Mouse (Mus musculus) midbrain, embryonic 10.5 days (tissue): ENCODE results near the gene Shprh. TPM values are rescaled to one million over a fixed set of nuclear protein-coding genes. Genes with fewer than 3 reads are reported as not detected.

ENCODE experiments used
- DNase-seq: peaks from one replicate; pipeline ENCODE4 v3.0.0-alpha.2; 2017; ENCODE audit warnings: low spot score
- H3K27ac ChIP-seq: fragments of 300-500 bp; sonication (generic); replicated peaks from 2 replicates; pipeline ENCODE4 v1.5.1; 2016; ENCODE audit warnings: mild to moderate bottlenecking
- H3K27me3 ChIP-seq: fragments of 300-500 bp; sonication (generic); 2 replicates; pipeline ENCODE4 v1.6.1; 2016; ENCODE audit warnings: low read depth, mild to moderate bottlenecking; ENCODE audit not compliant: poor library complexity, severe bottlenecking
- H3K36me3 ChIP-seq: fragments of 300-500 bp; sonication (generic); 2 replicates; pipeline ENCODE4 v1.6.1; 2016; ENCODE audit warnings: mild to moderate bottlenecking, moderate library complexity
- H3K4me1 ChIP-seq: fragments of 300-500 bp; sonication (generic); 2 replicates; pipeline ENCODE4 v1.6.1; 2016
- H3K4me3 ChIP-seq: fragments of 300-500 bp; sonication (generic); 2 replicates; pipeline ENCODE4 v1.5.1; 2016; ENCODE audit warnings: mild to moderate bottlenecking, moderate library complexity
- H3K9me3 ChIP-seq: fragments of 300-500 bp; sonication (generic); replicated peaks from 2 replicates; pipeline ENCODE4 v1.6.1; 2016; ENCODE audit warnings: mild to moderate bottlenecking
- WGBS: fragments of 180-500 bp; shearing (Covaris S2); methylation state at CpG from one replicate; pipeline ENCODE4 v1.1.7; 2016; 5-methylcytosine and 5-hydroxymethylcytosine counted together
- polyA plus RNA-seq: library from polyadenylated mRNA; unstranded; fragments of >200 nt; fragmentation: Nextera tagmentation; extraction: Ambion mirVana; gene quantifications from 2 replicates; pipeline ENCODE4 v1.2.1, GENCODE M21; 2016

Shprh gene
- polyA plus RNA-seq = 17.5 and 22.2 TPM in 2 replicates

- H3K36me3 ChIP-seq = peaks cover 25% of the 10 kb centered on the region
- peaks cover 17% of the 10 kb centered on the region for H3K4me1 ChIP-seq
- peak; percentile 98 for DNase-seq
- no peaks in the 10 kb centered on the region for H3K9me3 ChIP-seq
- H3K4me3 ChIP-seq = peak within 1 kb of the TSS; percentile 98
- H3K27me3 ChIP-seq = no peaks in the 10 kb centered on the region
- 2% methylated on average over 59 of the region's 60 CpGs for WGBS
- H3K27ac ChIP-seq = peak within 1 kb of the TSS; percentile 90
These were observed at the start of gene Shprh for GRCm38 (mm10) chr10:11148884-11149741. Shprh (plus strand) TSS chr10:11149427.

- no peak for DNase-seq
- Histone ChIP-seq H3K4me1 (no peaks in the 10 kb centered on the region), H3K9me3 (no peaks in the 10 kb centered on the region), H3K27me3 (no peaks in the 10 kb centered on the region), H3K4me3 (no peak overlapping the region), H3K27ac (no peak overlapping the region), H3K36me3 (no peaks in the 10 kb centered on the region)
- 90% methylated on average over 2 of the region's 2 CpGs for WGBS
These were observed 27.4 kb upstream of the Shprh start for GRCm38 (mm10) chr10:11121781-11122180.

- peaks cover 9% of the 10 kb centered on the region for H3K4me1 ChIP-seq
- no peak overlapping the region for H3K4me3 ChIP-seq
- no peak for DNase-seq
- H3K9me3 ChIP-seq = no peaks in the 10 kb centered on the region
- H3K36me3 ChIP-seq = no peaks in the 10 kb centered on the region
- no peak overlapping the region for H3K27ac ChIP-seq
- H3K27me3 ChIP-seq = no peaks in the 10 kb centered on the region
These were observed 3.6 kb upstream of the Shprh start for GRCm38 (mm10) chr10:11145580-11145979.

DNA sequence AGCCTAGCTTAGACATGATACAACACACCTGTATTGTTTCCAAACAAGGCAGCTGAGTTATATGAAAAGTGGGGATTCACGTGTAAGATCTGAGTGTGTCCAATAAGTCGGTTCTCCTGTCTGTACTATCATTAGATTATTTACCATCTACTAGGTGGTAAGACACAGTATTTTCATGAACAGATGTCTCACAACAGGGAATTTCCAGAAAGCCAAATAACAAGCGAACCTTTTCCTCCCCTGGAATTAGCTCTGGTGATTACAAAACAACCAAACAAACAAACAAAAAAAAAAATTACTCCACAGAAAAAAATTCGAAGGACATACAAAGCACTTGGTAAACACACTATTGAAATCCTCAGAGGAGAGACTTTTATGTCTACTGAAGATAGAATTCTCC is 781 bp upstream of the Shprh start:
- H3K9me3 ChIP-seq = no peaks in the 10 kb centered on the region
- peaks cover 17% of the 10 kb centered on the region for H3K4me1 ChIP-seq
- H3K4me3 ChIP-seq = no peak overlapping the region
- no peak overlapping the region for H3K27ac ChIP-seq
- DNase-seq = no peak
- H3K27me3 ChIP-seq = no peaks in the 10 kb centered on the region
- H3K36me3 ChIP-seq = peaks cover 21% of the 10 kb centered on the region
- WGBS = 90% methylated on average over 4 of the region's 4 CpGs

DNA sequence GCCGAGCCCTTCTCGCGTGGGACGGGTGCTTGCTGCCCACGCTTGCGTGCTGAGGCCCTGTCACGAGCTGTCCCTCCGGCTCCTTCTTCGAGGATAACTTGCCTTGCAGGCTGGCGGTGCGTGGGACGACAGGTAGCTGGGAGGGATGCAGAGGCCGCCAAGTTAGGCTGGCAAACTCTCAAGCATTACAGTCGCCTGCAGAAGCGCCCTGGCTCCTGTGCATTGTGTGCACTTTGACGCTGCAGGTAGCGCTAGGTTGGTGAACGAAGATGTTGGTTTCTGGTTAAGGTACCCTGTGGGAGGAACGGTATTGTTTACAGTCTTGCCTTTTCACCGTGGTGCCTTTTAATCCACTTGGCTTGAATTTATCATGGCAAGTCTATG is 507 bp downstream of the Shprh start:
- no peak for DNase-seq
- no peaks in the 10 kb centered on the region for H3K27me3 ChIP-seq
- peak overlapping the region; percentile 90 for H3K27ac ChIP-seq
- WGBS = under 1% methylated on average over 20 of the region's 20 CpGs
- H3K4me3 ChIP-seq = peak overlapping the region; percentile 98
- H3K36me3 ChIP-seq = peaks cover 32% of the 10 kb centered on the region
- H3K4me1 ChIP-seq = peaks cover 17% of the 10 kb centered on the region
- no peaks in the 10 kb centered on the region for H3K9me3 ChIP-seq

DNA sequence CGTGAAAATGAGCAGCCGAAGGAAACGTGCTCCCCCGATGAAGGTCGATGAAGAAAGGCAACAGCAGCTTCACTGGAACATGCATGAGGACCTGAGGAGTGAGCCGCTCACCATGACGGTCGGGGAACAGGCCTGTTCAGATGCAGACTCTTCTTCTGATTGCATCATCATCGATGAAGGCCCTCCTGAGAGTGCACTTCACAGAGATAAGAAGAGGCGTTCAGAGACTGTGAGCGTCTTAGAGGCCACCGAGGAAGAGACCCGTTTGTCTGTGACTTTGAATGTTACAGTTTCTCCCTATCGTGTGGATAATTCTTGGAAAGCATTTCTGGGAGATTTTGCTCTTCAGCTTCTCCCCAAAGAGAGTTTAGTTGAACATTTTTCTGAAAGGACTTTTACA is 2.4 kb downstream of the Shprh start:
- no peak overlapping the region for H3K4me3 ChIP-seq
- WGBS = 93% methylated on average over 14 of the region's 14 CpGs

DNA sequence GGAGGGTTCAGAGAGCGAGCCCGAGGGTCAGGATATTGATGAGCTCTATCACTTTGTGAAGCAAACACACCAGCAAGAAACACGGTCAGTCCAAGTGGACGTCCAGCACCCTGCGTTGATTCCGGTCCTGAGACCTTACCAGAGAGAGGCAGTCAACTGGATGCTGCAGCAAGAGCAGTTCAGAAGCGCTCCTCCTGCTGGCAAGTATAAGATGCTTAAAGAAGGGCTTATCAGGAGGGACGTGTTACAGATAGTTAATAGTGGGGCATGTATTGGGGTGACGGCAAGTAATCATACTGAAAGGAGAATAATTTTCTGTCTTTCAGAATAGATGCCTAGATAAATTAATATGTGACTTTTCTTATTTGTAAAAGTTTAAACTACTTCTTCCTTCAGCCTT is 7.8 kb downstream of the Shprh start:
- H3K9me3 ChIP-seq = no peaks in the 10 kb centered on the region
- 89% methylated on average over 9 of the region's 9 CpGs for WGBS
- no peak overlapping the region for H3K27ac ChIP-seq
- H3K4me1 ChIP-seq = no peaks in the 10 kb centered on the region; the same call in 1 of the 2 replicates
- no peak overlapping the region for H3K4me3 ChIP-seq
- H3K27me3 ChIP-seq = no peaks in the 10 kb centered on the region
- peaks cover 96% of the 10 kb centered on the region for H3K36me3 ChIP-seq
- no peak for DNase-seq

More for the DNA sequence above, 2.4 kb downstream of the Shprh start:
- DNase-seq = no peak
- no peaks in the 10 kb centered on the region for H3K27me3 ChIP-seq
- H3K27ac ChIP-seq = no peak overlapping the region
- H3K36me3 ChIP-seq = peaks cover 50% of the 10 kb centered on the region
- no peaks in the 10 kb centered on the region for H3K9me3 ChIP-seq
- peaks cover 17% of the 10 kb centered on the region for H3K4me1 ChIP-seq

DNA sequence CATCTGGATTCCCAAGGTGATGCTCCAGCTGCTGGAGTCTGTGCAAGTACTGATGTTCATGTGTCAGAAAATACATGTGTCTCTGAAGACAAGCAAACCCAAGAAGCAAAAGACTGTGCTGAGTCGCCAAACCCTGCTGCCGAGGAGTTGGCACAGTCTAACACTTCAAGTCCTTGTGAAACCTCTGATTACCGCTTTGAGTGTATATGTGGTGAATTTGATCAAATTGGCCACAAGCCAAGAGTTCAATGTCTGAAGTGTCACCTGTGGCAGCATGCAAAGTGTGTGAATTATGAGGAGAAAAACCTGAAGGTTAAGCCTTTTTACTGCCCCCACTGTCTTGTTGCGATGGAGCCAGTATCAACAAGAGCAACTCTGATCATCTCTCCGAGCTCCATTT is 15.3 kb downstream of the Shprh start:
- Histone ChIP-seq H3K4me3 (no peak overlapping the region), H3K36me3 (peaks cover 97% of the 10 kb centered on the region), H3K9me3 (no peaks in the 10 kb centered on the region), H3K27me3 (no peaks in the 10 kb centered on the region), H3K4me1 (no peaks in the 10 kb centered on the region), H3K27ac (no peak overlapping the region)
- no peak for DNase-seq
- 93% methylated on average over 5 of the region's 5 CpGs for whole genome bisulfite sequencing

DNA sequence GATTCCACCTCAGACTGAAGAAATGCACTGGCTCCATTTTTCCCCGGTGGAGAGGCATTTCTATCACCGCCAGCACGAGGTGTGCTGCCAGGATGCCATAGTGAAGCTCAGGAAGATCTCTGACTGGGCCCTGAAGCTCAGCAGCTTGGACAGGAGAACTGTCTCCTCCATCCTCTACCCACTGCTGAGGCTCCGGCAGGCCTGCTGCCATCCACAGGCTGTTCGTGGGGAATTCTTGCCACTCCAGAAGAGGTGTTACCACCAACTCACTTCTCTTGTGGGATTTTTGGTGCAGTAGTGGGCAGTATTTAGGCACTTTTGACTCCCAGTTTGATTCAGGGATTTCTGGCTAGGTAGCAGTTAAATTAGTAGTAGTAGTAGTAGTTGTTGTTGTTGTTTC is 21.0 kb downstream of the Shprh start:
- Histone ChIP-seq H3K27me3 (no peaks in the 10 kb centered on the region), H3K9me3 (no peaks in the 10 kb centered on the region), H3K36me3 (peaks cover 100% of the 10 kb centered on the region), H3K27ac (no peak overlapping the region), H3K4me1 (no peaks in the 10 kb centered on the region), H3K4me3 (no peak overlapping the region)
- DNase-seq = no peak
- 92% methylated on average over 5 of the region's 5 CpGs for WGBS

DNA sequence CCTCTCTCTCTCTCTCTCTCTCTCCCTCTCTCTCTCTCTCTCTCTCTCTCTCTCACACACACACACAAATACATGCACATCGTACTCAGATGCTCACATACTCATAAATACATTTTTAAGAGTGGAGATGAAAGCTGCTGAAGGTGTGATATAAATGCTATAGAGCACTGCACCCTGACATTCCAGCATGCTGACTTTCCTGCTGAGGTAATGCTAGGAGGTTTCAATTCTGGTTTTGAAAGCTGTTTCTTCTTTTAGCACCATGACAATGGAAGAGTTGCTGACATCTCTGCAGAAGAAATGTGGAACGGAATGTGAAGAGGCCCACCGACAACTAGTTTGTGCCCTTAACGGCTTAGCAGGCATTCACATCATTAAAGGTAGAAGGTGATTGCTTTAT is 22.4 kb downstream of the Shprh start:
- DNase-seq = no peak
- no peaks in the 10 kb centered on the region for H3K27me3 ChIP-seq
- no peak overlapping the region for H3K4me3 ChIP-seq
- no peak overlapping the region for H3K27ac ChIP-seq
- H3K9me3 ChIP-seq = no peaks in the 10 kb centered on the region
- peaks cover 94% of the 10 kb centered on the region for H3K36me3 ChIP-seq
- WGBS = 93% methylated on average over 4 of the region's 4 CpGs
- H3K4me1 ChIP-seq = no peaks in the 10 kb centered on the region

- no peak overlapping the region for H3K27ac ChIP-seq
- H3K4me3 ChIP-seq = no peak overlapping the region
- H3K9me3 ChIP-seq = no peaks in the 10 kb centered on the region
- no peaks in the 10 kb centered on the region for H3K27me3 ChIP-seq
- no peak for DNase-seq
- H3K36me3 ChIP-seq = peaks cover 92% of the 10 kb centered on the region
- no peaks in the 10 kb centered on the region for H3K4me1 ChIP-seq
These were observed 23.3 kb downstream of the Shprh start for GRCm38 (mm10) chr10:11172519-11172918.

DNA sequence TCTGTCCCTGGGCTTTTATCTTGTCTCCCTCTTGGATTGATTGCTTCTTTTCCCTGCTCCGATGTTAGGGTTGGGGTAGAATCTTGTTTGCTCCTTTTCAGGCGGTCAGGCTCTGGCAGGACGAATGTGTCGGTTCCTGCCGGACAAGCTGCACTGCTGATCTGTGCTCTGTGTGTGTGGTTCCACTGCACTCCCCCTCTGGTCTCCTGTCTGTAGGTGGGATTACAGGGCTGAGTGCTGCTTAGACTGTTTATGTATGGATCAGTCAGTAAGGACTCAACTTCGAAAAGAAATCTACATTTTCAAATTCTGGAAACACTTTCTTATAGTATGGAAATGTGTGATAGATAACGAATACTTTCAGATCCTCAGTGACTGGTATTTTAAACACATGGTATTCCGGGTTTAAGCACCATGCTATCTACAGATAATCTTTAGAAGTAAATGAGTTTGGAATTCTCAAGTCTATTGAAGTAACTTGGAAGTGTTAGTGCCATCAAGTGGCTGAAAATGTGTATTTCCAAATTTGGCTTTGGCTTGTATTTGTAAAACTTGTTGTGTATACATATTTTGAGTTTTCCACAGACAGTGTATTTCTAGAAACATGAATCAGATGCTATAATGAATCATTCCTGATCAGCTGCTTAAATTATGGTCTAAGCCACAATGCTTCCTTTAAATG is 26.7 kb downstream of the Shprh start:
- no peaks in the 10 kb centered on the region for H3K27me3 ChIP-seq
- no peak overlapping the region for H3K27ac ChIP-seq
- no peak overlapping the region for H3K4me3 ChIP-seq
- H3K4me1 ChIP-seq = no peaks in the 10 kb centered on the region
- H3K9me3 ChIP-seq = no peaks in the 10 kb centered on the region
- H3K36me3 ChIP-seq = peaks cover 90% of the 10 kb centered on the region
- 89% methylated on average over 8 of the region's 8 CpGs for WGBS
- no peak for DNase-seq

DNA sequence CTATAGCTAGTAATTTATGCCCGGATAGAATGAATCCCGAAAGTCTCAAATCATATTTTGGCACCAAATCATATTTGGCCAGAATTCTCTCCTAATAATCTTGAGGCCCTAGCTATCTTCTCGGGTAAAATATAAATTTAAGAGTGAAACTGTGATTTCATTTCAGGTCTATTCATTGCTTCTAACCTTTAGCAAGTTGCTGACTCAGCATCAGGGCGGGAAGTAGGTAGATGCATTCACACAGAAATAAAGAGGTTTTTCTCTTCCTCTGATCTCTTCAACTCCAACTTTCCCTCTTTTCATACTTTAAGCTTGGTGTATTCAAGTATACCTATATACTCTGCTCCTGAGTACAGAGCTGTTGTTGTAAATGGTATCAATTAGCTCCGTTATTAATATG is 30.9 kb downstream of the Shprh start:
- Histone ChIP-seq H3K4me3 (no peak overlapping the region), H3K9me3 (no peaks in the 10 kb centered on the region), H3K36me3 (peaks cover 90% of the 10 kb centered on the region), H3K27ac (no peak overlapping the region), H3K27me3 (no peaks in the 10 kb centered on the region), H3K4me1 (no peaks in the 10 kb centered on the region)
- no peak for DNase-seq
- 94% methylated on average over 5 of the region's 5 CpGs for WGBS
